Mouse (Mus musculus): ENCODE results near the gene Drd1. TPM values are rescaled to one million over a fixed set of nuclear protein-coding genes. Genes with fewer than 3 reads are reported as not detected.

Gene Drd1
- polyA plus RNA-seq, 1 experiment from 2014 or later = 0.86 TPM

DNA sequence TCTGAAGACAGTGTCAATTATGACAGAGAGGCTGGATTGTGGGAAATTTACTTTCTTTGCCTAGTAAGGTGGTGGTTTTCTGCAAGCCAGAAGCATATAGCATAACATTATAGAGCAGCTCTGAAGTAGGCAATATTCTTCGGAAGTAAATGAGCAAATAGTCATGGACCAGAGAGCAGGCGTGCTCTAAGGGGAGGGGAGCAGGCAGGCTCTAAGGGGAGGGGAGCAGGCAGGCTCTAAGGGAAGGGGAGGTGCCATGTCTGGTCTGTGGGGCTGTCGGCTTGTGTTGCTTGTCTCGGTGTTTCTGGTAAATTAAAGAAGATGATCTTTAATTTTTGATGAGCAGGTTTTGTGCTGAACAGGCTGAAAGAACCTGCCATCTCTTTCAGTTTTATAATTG, 28.7 kb upstream of the Drd1 start:
- no peak for DNase-seq (ENCODE audit: low spot score)
- no peaks in the 10 kb centered on the region for H3K27me3 ChIP-seq (ENCODE audit: insufficient read depth, poor library complexity, severe bottlenecking)
- no peaks in the 10 kb centered on the region for H3K9me3 ChIP-seq
- 62% methylated on average over 4 of the region's 4 CpGs for WGBS
- no peak overlapping the region for H3K27ac ChIP-seq
- peaks cover 43% of the 10 kb centered on the region for H3K36me3 ChIP-seq
- H3K4me1 ChIP-seq (replicated peaks) = peaks cover 21% of the 10 kb centered on the region; the same call in 1 of the 2 replicates
- no peak overlapping the region for H3K4me3 ChIP-seq

DNA sequence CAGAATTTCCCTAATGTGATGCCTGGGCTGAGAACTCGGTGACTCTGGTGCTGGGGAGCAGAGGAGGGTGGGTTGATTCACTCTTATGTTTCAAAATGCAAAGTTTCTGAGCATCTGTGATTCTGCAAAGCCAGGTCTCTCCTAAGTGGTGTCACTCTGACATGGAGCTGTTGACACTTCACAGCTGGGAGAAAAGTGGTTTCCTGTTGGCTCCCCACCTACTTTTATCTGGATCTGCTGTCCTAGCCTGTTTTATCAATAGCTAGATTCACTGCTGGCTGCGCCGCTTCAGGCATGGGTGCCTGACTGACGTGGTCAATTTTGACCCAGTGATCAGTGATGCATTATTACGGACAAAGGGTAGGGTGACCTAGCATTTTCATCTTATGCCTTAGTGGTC, 27.4 kb upstream of the Drd1 start:
- H3K4me1 ChIP-seq (replicated peaks) = peaks cover 28% of the 10 kb centered on the region
- DNase-seq (ENCODE audit: low spot score) = no peak
- 77% methylated on average over 5 of the region's 5 CpGs for WGBS
- H3K27me3 ChIP-seq (ENCODE audit: insufficient read depth, poor library complexity, severe bottlenecking) = no peaks in the 10 kb centered on the region
- H3K9me3 ChIP-seq = no peaks in the 10 kb centered on the region
- no peak overlapping the region for H3K4me3 ChIP-seq
- H3K27ac ChIP-seq = no peak overlapping the region
- H3K36me3 ChIP-seq = peaks cover 30% of the 10 kb centered on the region

DNA sequence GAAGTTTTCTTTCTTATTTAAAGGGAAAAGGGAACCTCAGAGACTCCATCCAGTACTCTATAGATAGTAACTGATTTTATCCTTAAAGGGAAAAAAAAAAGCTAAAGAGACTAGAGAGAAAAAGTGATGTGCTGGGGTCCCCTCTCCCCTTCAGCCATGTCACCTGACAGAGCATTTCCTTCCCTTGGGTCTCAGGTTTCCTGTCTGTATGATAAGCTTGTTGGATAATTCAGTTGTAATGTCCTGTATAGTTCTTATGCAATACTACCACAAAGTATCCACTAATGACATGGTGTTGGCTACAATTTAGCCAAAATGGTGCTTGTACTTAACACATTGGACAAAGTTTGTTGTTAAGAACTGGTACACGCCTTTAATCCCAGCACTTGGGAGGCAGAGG, 25.3 kb upstream of the Drd1 start:
- 90% methylated on average over 1 of the region's 1 CpGs for WGBS
- no peak overlapping the region for H3K27ac ChIP-seq
- no peak for DNase-seq (ENCODE audit: low spot score)

DNA sequence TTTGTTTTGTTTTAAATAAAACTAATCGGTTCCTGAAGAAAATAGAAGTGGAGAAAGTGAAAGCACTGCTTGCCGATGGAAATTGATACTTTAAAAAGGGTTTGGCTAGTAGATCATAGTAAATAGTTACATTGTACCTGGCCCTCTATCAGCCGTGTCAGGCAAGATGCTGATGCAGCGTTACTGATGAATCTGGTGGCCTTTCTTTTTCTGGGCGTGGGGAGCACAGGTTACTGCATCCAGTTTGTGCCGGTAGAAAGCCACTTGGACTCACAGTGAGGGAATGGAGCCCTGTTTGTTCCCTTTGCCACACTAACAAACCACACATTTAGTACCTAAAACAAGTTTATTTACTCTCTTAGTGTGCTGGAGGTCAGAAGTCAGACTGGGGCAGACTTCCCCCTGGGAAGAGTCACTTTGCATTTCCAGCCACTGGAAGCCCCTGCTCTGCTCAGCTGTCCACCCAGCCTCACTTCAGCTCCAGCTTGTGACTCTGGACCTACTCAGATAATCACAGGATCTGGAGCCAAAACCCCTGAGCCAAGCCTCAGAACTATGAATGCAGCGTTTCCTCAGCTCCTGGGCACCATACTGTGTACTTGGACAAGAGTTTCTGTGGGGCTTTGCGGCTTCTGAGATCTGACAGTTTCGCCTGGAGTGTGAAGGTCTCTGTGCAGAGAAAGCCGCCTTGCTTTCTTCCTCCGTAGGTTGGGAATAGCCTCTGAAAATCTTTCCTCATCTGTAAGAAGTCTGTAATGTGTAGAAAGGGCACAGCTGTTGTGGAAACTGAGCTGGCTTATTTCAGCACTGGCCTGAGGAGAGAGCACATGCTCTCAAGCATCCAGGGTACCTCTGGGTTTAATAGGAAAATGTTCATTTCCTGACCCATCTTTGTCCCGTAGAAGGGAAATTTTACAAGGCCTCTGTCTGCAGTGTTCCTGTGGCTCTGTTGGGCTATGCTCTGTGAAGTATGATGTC, 24.6 kb upstream of the Drd1 start:
- DNase-seq (ENCODE audit: low spot score) = no peak

More for the DNA sequence above, 25.3 kb upstream of the Drd1 start:
- Histone ChIP-seq H3K27me3 (ENCODE audit: insufficient read depth, poor library complexity, severe bottlenecking) (no peaks in the 10 kb centered on the region), H3K4me3 (no peak overlapping the region), H3K4me1 (replicated peaks) (peaks cover 28% of the 10 kb centered on the region), H3K9me3 (no peaks in the 10 kb centered on the region), H3K36me3 (peaks cover 24% of the 10 kb centered on the region)

DNA sequence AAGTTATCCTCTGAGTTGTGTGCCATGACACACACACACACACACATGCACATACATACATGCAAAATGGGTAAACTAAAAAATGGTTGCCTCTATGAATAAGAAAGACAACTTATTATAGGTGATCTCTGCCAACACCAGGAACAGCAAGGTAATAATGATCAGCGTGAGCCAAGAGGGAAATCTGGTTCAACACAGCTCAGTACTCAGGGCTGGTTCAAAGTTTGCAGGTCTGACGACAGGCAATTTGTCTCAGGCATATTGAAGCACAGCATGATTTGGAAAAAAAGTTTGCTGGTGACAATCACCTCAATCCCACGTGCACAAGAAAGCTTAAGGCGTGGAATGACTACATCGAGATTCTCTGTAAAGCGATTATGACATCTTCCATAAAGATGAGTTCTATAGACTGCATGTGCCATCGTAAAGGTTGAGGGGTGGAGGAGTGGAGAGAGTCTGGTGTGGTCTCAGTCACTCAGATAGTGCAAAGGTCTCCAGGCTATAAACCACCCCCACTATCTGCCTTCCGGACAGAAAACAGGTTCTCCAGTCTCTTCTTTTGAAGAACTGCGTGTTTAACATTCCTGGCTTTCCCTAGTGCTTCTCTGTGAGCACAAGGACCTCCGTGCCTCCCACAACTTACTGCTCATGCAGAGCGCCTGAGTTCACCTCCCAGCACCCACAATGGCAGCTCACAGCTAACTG, 22.1 kb upstream of the Drd1 start:
- Histone ChIP-seq H3K27ac (no peak overlapping the region), H3K4me1 (replicated peaks) (peaks cover 27% of the 10 kb centered on the region)
- 87% methylated on average over 11 of the region's 11 CpGs for WGBS

More for the DNA sequence above, 24.6 kb upstream of the Drd1 start:
- 85% methylated on average over 12 of the region's 12 CpGs for WGBS
- no peaks in the 10 kb centered on the region for H3K27me3 ChIP-seq (ENCODE audit: insufficient read depth, poor library complexity, severe bottlenecking)
- no peaks in the 10 kb centered on the region for H3K9me3 ChIP-seq
- peaks cover 28% of the 10 kb centered on the region for H3K4me1 ChIP-seq (replicated peaks)
- peaks cover 23% of the 10 kb centered on the region for H3K36me3 ChIP-seq
- H3K4me3 ChIP-seq = no peak overlapping the region
- H3K27ac ChIP-seq = no peak overlapping the region

DNA sequence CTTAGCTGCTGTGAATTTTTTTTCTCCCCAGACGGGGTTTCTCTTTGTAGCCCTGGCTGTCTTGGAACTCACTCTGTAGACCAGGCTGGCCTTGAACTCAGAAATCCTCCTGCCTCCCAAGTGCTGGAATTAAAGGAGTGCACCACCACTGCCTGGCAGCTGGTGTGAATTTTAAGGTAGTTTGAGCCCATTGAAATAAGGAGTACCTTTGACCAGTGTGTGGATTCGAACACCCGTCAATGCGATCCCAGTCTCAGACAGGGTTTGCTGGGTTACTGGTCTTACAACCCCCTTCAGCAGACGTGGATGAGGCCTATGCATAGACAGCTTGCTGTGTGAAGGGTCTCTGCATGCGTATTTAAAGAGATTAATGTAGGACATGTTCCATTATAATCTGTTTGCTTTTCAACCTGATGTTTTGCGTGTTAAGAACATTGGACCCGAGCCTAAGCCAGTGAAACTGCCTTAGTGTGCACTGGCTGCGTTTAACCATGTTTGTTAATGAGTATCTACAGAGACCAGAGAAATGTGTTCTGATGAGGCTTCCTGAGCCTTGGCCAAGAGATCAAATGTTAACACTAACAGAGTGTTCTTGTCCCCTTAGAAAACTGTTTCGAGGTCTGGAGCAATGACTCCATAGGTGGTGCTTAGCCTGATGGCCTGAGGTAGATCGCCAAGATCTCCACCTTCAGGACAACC, 21.4 kb upstream of the Drd1 start:
- H3K9me3 ChIP-seq = no peaks in the 10 kb centered on the region
- H3K4me3 ChIP-seq = no peak overlapping the region
- H3K27ac ChIP-seq = no peak overlapping the region
- H3K4me1 ChIP-seq (replicated peaks) = peaks cover 33% of the 10 kb centered on the region
- H3K36me3 ChIP-seq = peaks cover 28% of the 10 kb centered on the region
- 93% methylated on average over 11 of the region's 11 CpGs for WGBS
- no peak for DNase-seq (ENCODE audit: low spot score)
- no peaks in the 10 kb centered on the region for H3K27me3 ChIP-seq (ENCODE audit: insufficient read depth, poor library complexity, severe bottlenecking)

More for the DNA sequence above, 22.1 kb upstream of the Drd1 start:
- H3K9me3 ChIP-seq = no peaks in the 10 kb centered on the region
- H3K27me3 ChIP-seq (ENCODE audit: insufficient read depth, poor library complexity, severe bottlenecking) = no peaks in the 10 kb centered on the region
- no peak overlapping the region for H3K4me3 ChIP-seq
- DNase-seq (ENCODE audit: low spot score) = no peak
- H3K36me3 ChIP-seq = peaks cover 28% of the 10 kb centered on the region

DNA sequence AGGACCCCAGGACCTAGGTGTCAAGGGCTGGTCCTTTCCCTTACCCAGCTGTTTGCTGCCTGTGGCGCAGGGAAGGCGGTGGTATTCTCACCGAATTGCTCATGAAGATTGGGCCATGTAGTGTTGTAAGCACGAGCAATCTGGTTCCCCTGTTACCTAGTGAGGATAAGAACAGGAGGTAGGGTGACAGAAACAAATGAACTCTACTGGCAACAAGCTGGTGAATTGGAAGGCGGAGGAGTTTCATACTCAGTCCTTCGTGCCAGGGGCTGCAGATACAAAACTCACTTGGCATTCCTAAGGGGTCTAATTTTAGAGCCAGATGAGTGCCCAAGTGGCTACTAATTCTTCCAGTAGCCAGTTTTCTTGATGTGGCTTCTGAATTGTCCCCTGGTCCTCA, 20.5 kb upstream of the Drd1 start:
- WGBS = 97% methylated on average over 6 of the region's 6 CpGs
- Histone ChIP-seq H3K36me3 (peaks cover 28% of the 10 kb centered on the region), H3K27me3 (ENCODE audit: insufficient read depth, poor library complexity, severe bottlenecking) (no peaks in the 10 kb centered on the region), H3K4me3 (no peak overlapping the region), H3K4me1 (replicated peaks) (peaks cover 33% of the 10 kb centered on the region), H3K27ac (no peak overlapping the region), H3K9me3 (no peaks in the 10 kb centered on the region)
- DNase-seq (ENCODE audit: low spot score) = no peak

DNA sequence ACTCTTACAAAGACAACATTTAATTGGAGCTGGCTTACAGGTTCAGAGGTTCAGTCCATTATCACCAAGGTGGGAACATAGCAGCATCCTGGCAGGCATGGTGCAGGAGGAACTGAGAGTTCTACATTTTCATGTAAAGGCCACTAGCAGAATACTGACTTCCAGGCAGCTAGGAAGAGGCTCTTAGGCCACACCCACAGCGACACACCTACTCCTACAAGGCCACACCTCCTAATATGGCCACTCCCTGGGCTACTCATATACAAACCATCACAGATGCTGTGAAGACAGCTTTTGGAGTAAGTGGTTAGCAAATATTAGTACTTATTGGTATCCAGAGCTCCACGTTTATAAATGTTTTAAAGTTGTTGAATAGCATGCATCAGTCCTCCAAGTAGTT, 19.9 kb upstream of the Drd1 start:
- WGBS = 87% methylated on average over 2 of the region's 2 CpGs
- Histone ChIP-seq H3K4me3 (no peak overlapping the region), H3K4me1 (replicated peaks) (peaks cover 33% of the 10 kb centered on the region), H3K36me3 (peaks cover 28% of the 10 kb centered on the region), H3K27ac (no peak overlapping the region), H3K27me3 (ENCODE audit: insufficient read depth, poor library complexity, severe bottlenecking) (no peaks in the 10 kb centered on the region), H3K9me3 (no peaks in the 10 kb centered on the region)
- no peak for DNase-seq (ENCODE audit: low spot score)

DNA sequence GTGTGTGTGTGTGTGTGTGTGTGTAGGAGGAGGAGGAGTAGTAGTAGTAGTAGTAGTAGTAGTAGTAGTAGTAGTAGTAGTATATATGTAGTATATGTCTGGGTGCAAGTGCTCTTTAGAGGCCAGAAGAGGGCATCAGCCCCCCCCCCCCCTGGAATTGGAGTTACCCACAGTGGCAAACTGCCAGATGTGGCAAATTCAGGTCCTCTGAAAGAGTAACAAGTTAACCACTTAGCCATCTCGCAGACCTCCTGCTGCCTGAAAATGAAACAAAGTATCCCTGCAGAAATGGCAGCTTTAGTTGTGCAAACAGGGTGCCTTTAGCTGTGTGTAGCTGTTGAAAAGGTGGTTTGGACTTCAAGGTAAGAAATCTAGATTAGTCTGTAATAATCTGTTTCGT, 18.0 kb upstream of the Drd1 start:
- H3K27me3 ChIP-seq (ENCODE audit: insufficient read depth, poor library complexity, severe bottlenecking) = no peaks in the 10 kb centered on the region
- peak overlapping the region; percentile 87 for H3K4me3 ChIP-seq
- WGBS = 76% methylated on average over 2 of the region's 2 CpGs
- H3K27ac ChIP-seq = no peak overlapping the region
- H3K9me3 ChIP-seq = no peaks in the 10 kb centered on the region
- no peak for DNase-seq (ENCODE audit: low spot score)
- peaks cover 19% of the 10 kb centered on the region for H3K4me1 ChIP-seq (replicated peaks)
- peaks cover 28% of the 10 kb centered on the region for H3K36me3 ChIP-seq

DNA sequence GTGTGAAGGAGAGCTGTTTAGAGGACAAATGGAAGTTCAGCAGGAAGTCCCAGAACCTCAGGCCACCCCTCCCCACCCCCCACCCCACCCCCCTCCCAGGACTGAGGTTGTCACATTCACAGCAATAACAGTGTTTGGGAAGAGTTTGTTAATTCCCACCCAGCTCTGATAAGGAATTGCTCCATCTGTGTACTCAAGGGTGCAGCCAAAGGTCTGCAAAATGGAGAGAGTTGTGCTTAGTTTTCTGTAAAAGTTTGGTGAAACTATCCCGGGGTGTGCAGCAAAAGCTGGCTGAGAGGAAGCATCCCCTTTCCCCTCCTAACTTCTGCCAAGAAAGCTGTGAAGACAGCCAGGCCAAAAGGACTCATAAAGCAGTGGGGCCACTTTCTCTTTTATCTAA, 17.6 kb upstream of the Drd1 start:
- DNase-seq (ENCODE audit: low spot score) = no peak
- Histone ChIP-seq H3K4me3 (peak overlapping the region; percentile 87), H3K4me1 (replicated peaks) (peaks cover 21% of the 10 kb centered on the region), H3K9me3 (no peaks in the 10 kb centered on the region), H3K27me3 (ENCODE audit: insufficient read depth, poor library complexity, severe bottlenecking) (no peaks in the 10 kb centered on the region), H3K27ac (peak overlapping the region; percentile 95; the same call in 1 of the 2 replicates), H3K36me3 (peaks cover 28% of the 10 kb centered on the region)
- WGBS = 62% methylated on average over 1 of the region's 1 CpGs

DNA sequence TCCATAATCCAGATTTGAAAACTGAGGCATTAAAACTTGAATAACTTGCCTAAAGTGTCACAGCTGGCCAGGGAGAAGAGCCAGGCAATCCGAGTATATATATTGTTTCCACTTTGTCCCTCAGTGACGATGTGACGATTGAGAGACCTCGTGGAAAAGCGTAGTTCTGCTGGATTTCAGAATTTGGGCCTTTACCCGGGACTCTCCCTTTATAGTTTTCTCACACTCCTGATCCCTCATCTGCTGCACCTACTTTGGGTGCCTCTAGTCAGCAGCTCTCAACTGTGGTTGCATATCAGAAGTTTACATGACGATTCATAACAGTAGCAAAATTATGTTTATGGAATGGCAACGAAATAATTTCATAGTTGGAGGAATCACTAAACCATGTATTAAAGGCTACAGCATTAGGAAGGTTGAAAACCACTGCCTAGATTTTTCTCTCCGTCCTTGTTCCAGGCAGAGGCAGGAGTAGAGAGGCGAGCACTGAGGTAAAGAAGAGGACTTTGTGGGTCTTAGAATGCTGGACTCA, 17.1 kb upstream of the Drd1 start:
- no peaks in the 10 kb centered on the region for H3K9me3 ChIP-seq
- peak overlapping the region; percentile 95 for H3K27ac ChIP-seq
- no peaks in the 10 kb centered on the region for H3K27me3 ChIP-seq (ENCODE audit: insufficient read depth, poor library complexity, severe bottlenecking)
- peaks cover 26% of the 10 kb centered on the region for H3K4me1 ChIP-seq (replicated peaks)
- 46% methylated on average over 10 of the region's 10 CpGs for WGBS
- peak overlapping the region; percentile 87 for H3K4me3 ChIP-seq
- peaks cover 28% of the 10 kb centered on the region for H3K36me3 ChIP-seq
- DNase-seq (ENCODE audit: low spot score) = no peak

DNA sequence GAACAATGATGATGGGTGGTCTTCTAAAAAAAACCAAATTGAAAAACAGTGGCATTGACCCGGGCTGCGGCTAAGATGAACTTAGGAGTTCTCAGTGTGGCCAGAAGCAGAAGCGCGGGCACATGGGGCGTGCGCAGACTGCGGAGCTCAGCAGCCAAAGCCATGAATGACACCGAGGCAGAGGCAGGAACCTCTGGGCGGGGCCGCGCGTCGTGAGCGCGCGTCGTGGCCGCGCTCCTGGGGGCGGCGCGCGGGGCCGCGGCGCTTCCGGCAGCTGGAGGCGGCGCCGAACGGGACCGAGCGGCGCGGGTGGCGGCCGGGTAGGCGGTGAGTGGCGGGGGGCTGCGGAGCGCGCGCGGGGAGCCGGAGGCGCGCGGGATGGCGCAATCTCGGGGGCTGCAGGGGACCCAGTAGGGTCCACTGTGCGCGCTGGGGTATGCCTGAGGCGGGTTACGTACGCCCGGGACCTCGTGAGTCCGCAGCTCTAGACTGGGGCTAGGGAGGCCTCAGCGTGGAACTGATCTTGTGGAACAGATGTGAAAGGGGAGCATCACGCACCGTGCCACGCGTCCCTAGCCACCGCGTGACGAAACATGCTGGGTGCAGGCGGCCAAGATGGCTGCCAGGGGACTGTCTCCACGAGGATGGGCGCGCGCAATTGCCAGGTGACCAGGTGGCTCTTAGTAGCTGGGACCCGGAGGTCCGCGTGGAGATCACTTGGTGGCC, 16.3 kb upstream of the Drd1 start, which contains the start of gene Sfxn1:
Gene Sfxn1 (plus strand): TSS at position 264 of the 726 bp plus-strand sequence.
- peak; percentile 82 for DNase-seq (ENCODE audit: low spot score)
- no peaks in the 10 kb centered on the region for H3K27me3 ChIP-seq (ENCODE audit: insufficient read depth, poor library complexity, severe bottlenecking)
- peak within 1 kb of the TSS; percentile 95 for H3K27ac ChIP-seq
- H3K4me1 ChIP-seq (replicated peaks) = peaks cover 29% of the 10 kb centered on the region
- WGBS = under 1% methylated on average over 74 of the region's 74 CpGs
- H3K36me3 ChIP-seq = peaks cover 21% of the 10 kb centered on the region
- no peaks in the 10 kb centered on the region for H3K9me3 ChIP-seq
- peak within 1 kb of the TSS; percentile 87 for H3K4me3 ChIP-seq

All from hindbrain, embryonic 10.5 days (tissue).